Mouse (Mus musculus): Measurements from ENCODE around the gene Gpr153. TPM values are rescaled to one million over a fixed set of nuclear protein-coding genes. Genes with fewer than 3 reads are reported as not detected.

Gpr153 gene
- polyA plus RNA-seq, 1 experiment: 7.9 TPM

GRCm38 (mm10) chr4:152267748-152268369, 6.2 kb upstream of the Gpr153 start:
- Histone ChIP-seq H3K9me3 (replicated peaks; ENCODE audit: control insufficient read depth, insufficient read depth, low read length, poor library complexity, severe bottlenecking) (no peaks in the 10 kb centered on the region), H3K27me3 (ENCODE audit: control insufficient read depth, insufficient read depth, low read length, poor library complexity, severe bottlenecking) (no peaks in the 10 kb centered on the region), H3K4me1 (ENCODE audit: control insufficient read depth, insufficient read depth, low read length) (peaks cover 5% of the 10 kb centered on the region), H3K9ac (ENCODE audit: low read depth, poor library complexity, severe bottlenecking) (no peak overlapping the region), H3K4me3 (ENCODE audit: low read depth, low read length) (no peak overlapping the region), H3K36me3 (ENCODE audit: control insufficient read depth, insufficient read depth, low read length, poor library complexity, severe bottlenecking) (no peaks in the 10 kb centered on the region), H3K27ac (ENCODE audit: insufficient read depth, low read length) (no peak overlapping the region)
- TF ChIP-seq EP300 (IDR thresholded peaks at IDR 0.05; ENCODE audit: insufficient read depth, low read depth, low read length) (no peak), POLR2A (IDR thresholded peaks at IDR 0.05; ENCODE audit: insufficient read depth, low read length) (no peak), CTCF (IDR thresholded peaks at IDR 0.05; ENCODE audit: low read depth, low read length) (no peak)

- Histone ChIP-seq H3K27ac (ENCODE audit: insufficient read depth, low read length) (no peak overlapping the region), H3K4me3 (ENCODE audit: low read depth, low read length) (no peak overlapping the region), H3K27me3 (ENCODE audit: control insufficient read depth, insufficient read depth, low read length, poor library complexity, severe bottlenecking) (no peaks in the 10 kb centered on the region), H3K9me3 (replicated peaks; ENCODE audit: control insufficient read depth, insufficient read depth, low read length, poor library complexity, severe bottlenecking) (no peaks in the 10 kb centered on the region), H3K9ac (ENCODE audit: low read depth, poor library complexity, severe bottlenecking) (no peak overlapping the region), H3K36me3 (ENCODE audit: control insufficient read depth, insufficient read depth, low read length, poor library complexity, severe bottlenecking) (no peaks in the 10 kb centered on the region), H3K4me1 (ENCODE audit: control insufficient read depth, insufficient read depth, low read length) (peaks cover under 1% of the 10 kb centered on the region)
- TF ChIP-seq EP300 (IDR thresholded peaks at IDR 0.05; ENCODE audit: insufficient read depth, low read depth, low read length) (no peak), POLR2A (IDR thresholded peaks at IDR 0.05; ENCODE audit: insufficient read depth, low read length) (no peak), CTCF (IDR thresholded peaks at IDR 0.05; ENCODE audit: low read depth, low read length) (no peak)
These were observed 4.1 kb upstream of the Gpr153 start for GRCm38 (mm10) chr4:152269967-152270366.

GRCm38 (mm10) chr4:152270599-152270998, 3.4 kb upstream of the Gpr153 start:
- H3K9ac ChIP-seq (ENCODE audit: low read depth, poor library complexity, severe bottlenecking): no peak overlapping the region
- H3K4me1 ChIP-seq (ENCODE audit: control insufficient read depth, insufficient read depth, low read length): no peaks in the 10 kb centered on the region
- TF ChIP-seq POLR2A (IDR thresholded peaks at IDR 0.05; ENCODE audit: insufficient read depth, low read length): no peak
- TF ChIP-seq CTCF (IDR thresholded peaks at IDR 0.05; ENCODE audit: low read depth, low read length): no peak
- no peaks in the 10 kb centered on the region for H3K36me3 ChIP-seq (ENCODE audit: control insufficient read depth, insufficient read depth, low read length, poor library complexity, severe bottlenecking)
- H3K27ac ChIP-seq (ENCODE audit: insufficient read depth, low read length): no peak overlapping the region
- no peak overlapping the region for H3K4me3 ChIP-seq (ENCODE audit: low read depth, low read length)
- H3K27me3 ChIP-seq (ENCODE audit: control insufficient read depth, insufficient read depth, low read length, poor library complexity, severe bottlenecking): no peaks in the 10 kb centered on the region
- no peaks in the 10 kb centered on the region for H3K9me3 ChIP-seq (replicated peaks; ENCODE audit: control insufficient read depth, insufficient read depth, low read length, poor library complexity, severe bottlenecking)

GRCm38 (mm10) chr4:152271334-152271733, 2.7 kb upstream of the Gpr153 start:
- H3K4me1 ChIP-seq (ENCODE audit: control insufficient read depth, insufficient read depth, low read length): no peaks in the 10 kb centered on the region
- no peaks in the 10 kb centered on the region for H3K27me3 ChIP-seq (ENCODE audit: control insufficient read depth, insufficient read depth, low read length, poor library complexity, severe bottlenecking)
- H3K4me3 ChIP-seq (ENCODE audit: low read depth, low read length): no peak overlapping the region

GRCm38 (mm10) chr4:152272006-152272405, 2.0 kb upstream of the Gpr153 start:
- no peak overlapping the region for H3K27ac ChIP-seq (ENCODE audit: insufficient read depth, low read length)
- no peak overlapping the region for H3K4me3 ChIP-seq (ENCODE audit: low read depth, low read length)
- H3K4me1 ChIP-seq (ENCODE audit: control insufficient read depth, insufficient read depth, low read length): peaks cover 4% of the 10 kb centered on the region
- no peak overlapping the region for H3K9ac ChIP-seq (ENCODE audit: low read depth, poor library complexity, severe bottlenecking)
- H3K27me3 ChIP-seq (ENCODE audit: control insufficient read depth, insufficient read depth, low read length, poor library complexity, severe bottlenecking): no peaks in the 10 kb centered on the region
- no peak for TF ChIP-seq POLR2A (IDR thresholded peaks at IDR 0.05; ENCODE audit: insufficient read depth, low read length)
- no peak for TF ChIP-seq EP300 (IDR thresholded peaks at IDR 0.05; ENCODE audit: insufficient read depth, low read depth, low read length)
- TF ChIP-seq CTCF (IDR thresholded peaks at IDR 0.05; ENCODE audit: low read depth, low read length): no peak
- no peaks in the 10 kb centered on the region for H3K9me3 ChIP-seq (replicated peaks; ENCODE audit: control insufficient read depth, insufficient read depth, low read length, poor library complexity, severe bottlenecking)
- no peaks in the 10 kb centered on the region for H3K36me3 ChIP-seq (ENCODE audit: control insufficient read depth, insufficient read depth, low read length, poor library complexity, severe bottlenecking)

More at GRCm38 (mm10) chr4:152271334-152271733, 2.7 kb upstream of the Gpr153 start:
- no peaks in the 10 kb centered on the region for H3K9me3 ChIP-seq (replicated peaks; ENCODE audit: control insufficient read depth, insufficient read depth, low read length, poor library complexity, severe bottlenecking)
- no peak overlapping the region for H3K27ac ChIP-seq (ENCODE audit: insufficient read depth, low read length)
- H3K36me3 ChIP-seq (ENCODE audit: control insufficient read depth, insufficient read depth, low read length, poor library complexity, severe bottlenecking): no peaks in the 10 kb centered on the region
- TF ChIP-seq CTCF (IDR thresholded peaks at IDR 0.05; ENCODE audit: low read depth, low read length): no peak
- TF ChIP-seq POLR2A (IDR thresholded peaks at IDR 0.05; ENCODE audit: insufficient read depth, low read length): no peak
- TF ChIP-seq EP300 (IDR thresholded peaks at IDR 0.05; ENCODE audit: insufficient read depth, low read depth, low read length): no peak
- H3K9ac ChIP-seq (ENCODE audit: low read depth, poor library complexity, severe bottlenecking): no peak overlapping the region

GRCm38 (mm10) chr4:152272449-152273049, 1.5 kb upstream of the Gpr153 start:
- Histone ChIP-seq H3K36me3 (ENCODE audit: control insufficient read depth, insufficient read depth, low read length, poor library complexity, severe bottlenecking) (no peaks in the 10 kb centered on the region), H3K27me3 (ENCODE audit: control insufficient read depth, insufficient read depth, low read length, poor library complexity, severe bottlenecking) (no peaks in the 10 kb centered on the region), H3K4me3 (ENCODE audit: low read depth, low read length) (no peak overlapping the region), H3K9me3 (replicated peaks; ENCODE audit: control insufficient read depth, insufficient read depth, low read length, poor library complexity, severe bottlenecking) (no peaks in the 10 kb centered on the region), H3K9ac (ENCODE audit: low read depth, poor library complexity, severe bottlenecking) (no peak overlapping the region), H3K4me1 (ENCODE audit: control insufficient read depth, insufficient read depth, low read length) (peaks cover 4% of the 10 kb centered on the region), H3K27ac (ENCODE audit: insufficient read depth, low read length) (no peak overlapping the region)
- TF ChIP-seq EP300 (IDR thresholded peaks at IDR 0.05; ENCODE audit: insufficient read depth, low read depth, low read length): no peak
- no peak for TF ChIP-seq CTCF (IDR thresholded peaks at IDR 0.05; ENCODE audit: low read depth, low read length)
- no peak for TF ChIP-seq POLR2A (IDR thresholded peaks at IDR 0.05; ENCODE audit: insufficient read depth, low read length)

Measured in ES-Bruce4 (cell line).